8 mouse cellular contexts compared by ENCODE assay signal in genomic region chr14:119137906-119138785, GRCm38 (mm10). TPM values are rescaled to one million over a fixed set of nuclear protein-coding genes. Genes with fewer than 3 reads are reported as not detected.
DNase-seq lines count a peak whose midpoint lies in the region; ATAC-seq lines count a peak whose summit lies in the region.

Gene Hs6st3 (plus strand): TSS chr14:119138341.

- H3K4me3 ChIP-seq in forebrain, embryonic 15.5 days = peak within 1 kb of the TSS; percentile 59

- peak within 1 kb of the TSS; percentile 51 for H3K9ac ChIP-seq in forebrain, embryonic 15.5 days (replicated peaks)

- WGBS in forebrain, embryonic 15.5 days = under 1% methylated on average over 98 of the region's 100 CpGs

- H3K27ac ChIP-seq in forebrain, embryonic 15.5 days (replicated peaks) = no peak within 1 kb of the TSS

- no peaks in the 10 kb centered on the region for H3K36me3 ChIP-seq in forebrain, embryonic 15.5 days

- peak within 1 kb of the TSS; percentile 92 for H3K4me2 ChIP-seq in forebrain, embryonic 15.5 days (replicated peaks)

- intact Hi-C loops in gastrocnemius, postnatal 14 days (cut with DNase I; ENCODE audit: low total_unique reads) = no loop called here

- peaks cover 23% of the 10 kb centered on the region for H3K4me1 ChIP-seq in forebrain, embryonic 15.5 days

- peaks cover 33% of the 10 kb centered on the region for H3K27me3 ChIP-seq in forebrain, embryonic 15.5 days

- peak; percentile 60 for ATAC-seq in forebrain, embryonic 15.5 days (replicated peaks)
- ATAC-seq in megakaryocyte-erythroid progenitor cell, adult 5-6 weeks (replicated peaks; ENCODE audit: low FRiP score, low TSS enrichment, poor library complexity, severe bottlenecking) = 0 out of 2 replicates have a peak, but pooled peaks have one; percentile 28
- no peak for ATAC-seq in erythroid progenitor cell, adult 5-6 weeks (replicated peaks; ENCODE audit: low FRiP score, poor library complexity, severe bottlenecking)

- peak; percentile 5 for DNase-seq in gastrocnemius, postnatal 14 days
- DNase-seq in gastrocnemius, adult 18-20 months (ENCODE audit: low spot score) = no peak
- peak; percentile 21 for DNase-seq in urinary bladder, adult 2 months (ENCODE audit: low spot score)
- DNase-seq in urinary bladder, postnatal 10 days (ENCODE audit: low spot score) = no peak
- peak; percentile 23 for DNase-seq in kidney, postnatal 14 days

- no peaks in the 10 kb centered on the region for H3K9me3 ChIP-seq in forebrain, embryonic 15.5 days

RNA-seq across cellular contexts. Expression of gene Hs6st3, which starts in this region (rescaled TPM):
- not detected for total RNA-seq in gastrocnemius, postnatal 14 days (2021)
- total RNA-seq in gastrocnemius, adult 18-20 months (2021) = under 1 TPM; 0.12 to 0.21 TPM
- polyA plus RNA-seq in urinary bladder, adult 2 months (2012; rRNA removed) = 0.04 and 0.07 TPM in 2 replicates
- 1.0 and 1.4 TPM in 2 replicates for polyA plus RNA-seq in forebrain, embryonic 15.5 days (2015; fragmentation: Nextera tagmentation; extraction: Ambion mirVana)
- not detected in 2 replicates for total RNA-seq in megakaryocyte-erythroid progenitor cell, adult 5-6 weeks (2014; fragmentation: Nextera tagmentation)
- not detected in 2 replicates for total RNA-seq in megakaryocyte-erythroid progenitor cell, adult 5-6 weeks (2017)
- total RNA-seq in erythroid progenitor cell, adult 5-6 weeks (2015; ENCODE audit: low replicate concordance) = not detected in 2 replicates
- total RNA-seq in erythroid progenitor cell, adult 5-6 weeks (2017; ENCODE audit: low replicate concordance) = not detected in 2 replicates

Comparison
In these comparisons a context has a peak if more than half of its experiments do, and no peak if none do; other contexts are left out.
1. Peak in DNase-seq in gastrocnemius, postnatal 14 days; RNA of the gene not detected or under 1 TPM.
2. Peak in DNase-seq in urinary bladder, adult 2 months; RNA of the gene not detected or under 1 TPM.
3. Peak in ATAC-seq in megakaryocyte-erythroid progenitor cell, adult 5-6 weeks; RNA of the gene not detected or under 1 TPM.